Mouse (Mus musculus): Measurements from ENCODE around the gene Src.

DNA sequence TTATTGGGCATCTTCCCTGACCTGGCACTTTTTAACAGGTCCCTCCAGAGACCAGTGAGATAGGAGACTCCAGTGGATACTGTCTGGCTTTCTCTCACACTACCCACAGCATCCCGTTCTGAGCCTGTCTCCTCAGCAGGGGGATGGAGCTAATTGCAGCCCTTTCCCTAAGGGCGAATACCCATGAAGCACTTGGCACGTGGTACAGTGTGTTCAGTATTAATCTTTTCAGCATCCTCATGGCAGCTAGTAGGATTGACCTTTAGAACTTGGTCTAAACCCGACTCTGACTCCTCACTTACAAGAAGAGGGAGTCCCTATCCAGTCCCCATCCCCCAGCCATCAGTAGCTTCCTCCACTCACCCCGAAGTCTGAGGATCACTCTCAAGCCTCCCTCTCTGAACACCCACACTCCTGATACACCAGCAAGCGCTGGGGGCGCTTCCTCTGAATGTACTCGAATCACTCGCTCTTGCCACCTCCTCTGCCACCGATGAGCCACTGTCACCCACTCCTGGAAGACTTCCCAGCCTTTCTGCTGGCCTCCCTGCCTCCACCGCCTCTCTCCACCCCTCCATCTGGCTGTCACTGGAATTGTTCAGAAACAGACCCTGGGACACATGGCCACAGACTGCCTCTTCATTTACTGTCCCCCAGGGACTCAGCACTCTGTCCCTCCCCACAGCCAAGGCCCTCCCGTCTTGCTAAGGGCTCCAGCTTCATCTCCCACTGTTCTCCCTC, 8.3 kb upstream of the Src start:
- TF ChIP-seq CTCF (IDR thresholded peaks at IDR 0.05; ENCODE audit: borderline replicate concordance, control insufficient read depth, extremely low read depth, insufficient read depth, low read length, poor library complexity) (no peak), POLR2A (IDR thresholded peaks at IDR 0.05; ENCODE audit: control insufficient read depth, extremely low read depth, insufficient read depth, low read length, poor library complexity) (no peak)
